Mouse (Mus musculus) lung, postnatal 4 days (tissue): ENCODE data around the gene Hsdl2.
"Not testable (repeated sequence)": the region's sequence is repeated elsewhere in the genome, so short reads cannot be mapped to it uniquely, and the experiment has no call there.

Experiments used
- DNase-seq, 2 experiments: peaks; one replicate each; pipeline ENCODE4 v3.0.0; 2021

Hsdl2 gene

DNA sequence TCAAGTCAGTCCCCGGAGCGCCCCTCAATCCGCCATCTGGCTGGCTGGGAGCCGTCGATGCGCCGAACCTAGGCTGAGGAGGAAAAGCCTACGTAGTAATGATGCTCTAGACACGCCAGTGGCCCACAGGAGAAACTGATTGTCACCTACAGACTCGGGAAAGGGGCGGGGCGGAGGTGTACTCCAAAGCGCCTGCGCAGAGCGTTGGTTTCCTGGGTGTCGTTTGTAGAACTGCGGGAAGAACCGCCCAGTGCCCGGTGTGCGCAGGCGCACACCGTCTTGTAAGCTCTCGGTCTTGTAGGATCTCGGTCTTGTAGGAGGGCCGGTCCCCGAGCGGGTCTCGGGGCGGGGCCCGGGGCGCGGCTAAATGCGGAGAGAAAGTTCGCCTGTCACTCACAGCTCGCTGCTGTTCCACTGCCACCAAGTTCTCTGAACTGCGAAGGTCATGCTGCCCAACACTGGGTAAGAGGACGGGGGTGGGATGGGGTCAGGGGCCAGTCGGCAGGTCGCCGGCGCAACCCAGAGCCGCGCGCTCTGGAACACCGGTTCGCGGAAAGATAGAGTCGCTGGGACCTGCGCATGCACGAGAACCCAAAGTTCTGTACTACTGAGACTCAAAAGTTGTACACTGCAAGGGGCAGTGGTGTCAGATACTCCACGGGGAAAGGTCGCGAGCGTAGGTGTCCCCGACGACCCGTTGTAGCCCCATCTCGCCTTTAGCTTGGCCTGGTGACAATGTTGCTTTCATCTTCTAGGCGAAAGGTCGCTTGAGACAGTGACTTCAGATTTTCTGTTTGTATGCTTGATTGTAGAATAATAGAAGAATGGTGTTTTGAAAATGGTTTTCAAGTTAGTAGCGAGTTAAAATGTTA, at the start of gene Hsdl2:
Hsdl2 (plus strand) TSS at position 250 of the 872 bp plus-strand sequence.
- peak; percentile 98 to 99 for DNase-seq

DNA sequence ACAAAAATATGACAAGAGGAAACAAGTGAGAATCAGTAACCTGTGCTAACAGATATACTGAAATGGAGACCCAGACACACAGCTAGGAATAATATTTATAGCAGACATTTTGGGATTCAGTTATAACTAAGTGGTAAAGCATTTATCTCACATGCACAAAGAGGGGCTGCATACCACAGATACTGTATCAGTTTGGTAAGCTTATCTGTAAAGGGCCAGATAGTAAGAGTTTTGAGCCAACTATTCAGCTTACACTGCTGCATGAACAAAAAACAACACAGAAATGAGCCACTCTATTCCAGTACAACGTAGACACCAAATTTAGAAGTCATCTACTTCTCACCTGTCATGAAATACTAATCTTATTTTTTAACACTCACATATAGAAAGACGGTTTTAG, 48.1 kb upstream of the Hsdl2 start:
- DNase-seq, result no peak

DNA sequence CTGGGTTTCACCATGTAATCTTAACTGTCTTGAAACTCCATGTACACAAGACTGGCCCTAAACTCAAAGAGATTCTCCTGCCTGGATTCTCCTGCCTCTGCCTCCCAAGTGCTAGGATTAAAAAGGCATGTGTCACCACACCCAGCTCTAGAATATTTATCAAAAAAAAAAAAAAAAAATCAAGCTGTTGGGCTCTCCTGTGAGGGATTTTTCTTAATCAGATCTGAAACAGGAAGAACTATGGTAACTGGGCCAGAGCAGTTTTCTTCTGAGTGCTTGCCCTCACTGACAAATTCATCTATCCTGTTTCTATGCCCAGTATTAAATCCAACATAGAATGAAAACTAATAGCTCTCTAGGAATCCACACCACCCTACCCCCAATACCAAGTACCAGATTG, 45.7 kb upstream of the Hsdl2 start:
- DNase-seq, result no peak

DNA sequence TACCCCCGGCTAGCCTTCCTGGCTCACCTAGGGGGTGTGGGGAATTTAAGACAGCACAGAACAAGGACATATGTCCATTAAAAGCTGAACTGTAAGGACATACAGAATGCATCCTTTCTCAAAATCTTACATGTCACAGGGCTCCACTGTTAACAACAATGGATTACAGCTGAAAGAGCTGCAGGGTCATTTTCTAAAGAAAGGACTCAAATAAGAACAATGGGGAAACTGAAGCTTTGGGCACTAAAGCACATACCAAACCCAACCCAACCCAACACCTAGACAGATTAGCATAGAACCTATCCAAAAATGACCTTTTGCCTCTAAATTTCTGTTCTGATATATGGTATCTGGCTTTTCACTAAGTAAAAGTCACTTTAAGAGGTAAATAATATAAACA, 45.1 kb upstream of the Hsdl2 start:
- no peak for DNase-seq

DNA sequence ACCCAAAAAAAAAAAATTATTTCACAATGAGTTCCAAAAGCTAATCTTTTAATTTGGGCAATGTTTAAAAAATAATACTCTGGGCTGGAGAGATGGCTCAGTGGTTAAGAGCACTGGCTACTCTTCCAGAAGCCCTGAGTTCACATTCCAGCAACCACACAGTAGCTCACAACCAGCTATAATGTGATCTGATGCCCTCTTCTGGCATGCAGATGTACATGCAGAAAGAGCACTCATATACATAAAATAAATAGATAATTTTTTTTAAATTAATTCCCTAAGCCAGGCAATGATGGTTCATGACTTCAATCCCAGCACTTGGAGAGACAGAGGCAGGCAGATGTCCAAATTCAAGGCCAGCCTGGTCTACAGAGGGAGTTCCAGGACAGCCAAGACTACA, 38.4 kb upstream of the Hsdl2 start:
- DNase-seq, result no peak

DNA sequence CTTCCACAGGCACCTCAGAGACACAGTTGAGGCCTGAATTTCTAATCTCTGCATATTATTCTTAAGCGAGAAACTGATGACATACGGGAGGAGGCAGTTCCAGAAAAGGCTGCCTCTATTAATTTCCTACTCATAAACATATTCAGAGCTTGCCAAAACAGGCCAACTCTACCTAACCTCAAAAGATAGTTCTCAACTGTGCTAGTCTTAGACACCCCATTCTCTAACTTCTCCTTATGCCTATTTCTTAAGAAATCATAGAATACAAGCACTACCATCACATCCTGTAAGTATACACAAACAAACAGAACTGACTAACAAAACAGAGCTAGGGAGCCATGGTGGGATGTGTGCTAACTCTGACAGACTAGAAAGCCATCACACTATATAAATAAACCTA, 36.7 kb upstream of the Hsdl2 start:
- no peak for DNase-seq

DNA sequence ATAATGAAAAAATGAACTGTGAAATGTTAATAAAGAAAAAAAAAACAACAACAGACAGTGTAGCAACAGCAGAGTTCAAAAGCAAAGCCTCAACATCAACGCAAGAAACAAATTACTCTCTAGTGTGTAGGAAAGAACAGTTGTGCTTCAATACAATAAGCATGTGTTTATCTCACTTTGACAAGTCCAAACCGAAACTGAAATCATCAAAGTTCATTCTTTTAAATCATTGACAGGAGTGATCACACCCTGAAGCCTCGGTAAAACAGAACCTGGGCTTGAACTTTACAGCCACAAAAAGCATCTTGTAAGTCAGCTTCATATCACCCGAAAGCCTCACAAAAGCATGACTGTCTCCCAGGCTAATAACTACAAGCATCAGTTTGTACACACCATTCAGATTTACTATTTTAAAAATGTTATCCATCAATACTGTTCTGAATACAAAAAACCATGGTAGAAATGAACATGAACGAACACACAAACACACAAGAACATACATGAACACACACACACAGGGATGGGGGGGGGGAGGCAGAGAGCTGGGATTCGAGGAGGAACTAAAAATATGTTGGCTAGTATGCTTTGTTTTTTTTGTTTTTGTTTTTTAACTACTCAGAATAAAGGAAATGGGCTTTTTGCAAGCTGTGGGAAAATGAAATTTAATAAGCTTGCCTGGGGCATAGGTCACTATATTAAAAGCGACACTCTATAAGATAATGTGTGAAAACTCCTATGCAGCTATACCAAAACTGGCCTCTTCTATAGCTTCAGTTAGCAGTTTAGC, 34.9 kb upstream of the Hsdl2 start:
- DNase-seq, result no peak

DNA sequence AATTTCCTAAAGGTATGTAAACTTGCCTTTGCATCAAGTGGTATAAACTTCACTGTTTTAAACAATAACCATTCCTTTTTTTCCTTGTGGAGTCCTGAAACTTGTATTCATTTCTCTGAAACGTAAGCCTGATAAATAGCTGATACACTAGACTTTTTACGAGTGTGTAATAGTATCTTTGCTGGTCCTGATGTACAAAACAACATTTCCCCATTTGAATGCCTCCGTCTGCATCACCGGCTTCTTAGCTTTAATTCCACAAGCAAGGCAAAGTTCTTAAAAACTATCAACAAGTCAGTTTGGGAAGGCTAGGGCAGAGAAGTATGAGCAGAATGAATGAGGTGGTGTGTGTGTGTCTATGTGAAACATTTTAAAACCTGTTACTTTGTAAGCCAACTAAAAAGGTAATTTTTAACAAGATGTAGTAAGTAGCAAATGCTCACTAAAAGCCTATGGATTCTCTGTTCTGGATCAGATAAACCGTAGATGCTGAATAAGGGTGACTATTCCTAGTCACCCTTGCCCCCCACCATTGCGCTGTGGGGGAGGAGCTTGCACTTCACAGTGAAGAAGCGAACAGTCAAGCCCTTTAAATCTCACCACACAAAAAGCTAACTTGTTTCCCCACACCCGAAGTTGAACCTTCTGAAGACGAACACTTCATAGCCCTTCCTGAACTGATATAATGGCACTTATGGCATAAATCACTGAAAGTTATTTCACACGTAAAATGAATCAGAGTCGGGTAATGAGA, 34.0 kb upstream of the Hsdl2 start:
- DNase-seq, result peak in 1 of 2 experiments; percentile 23

DNA sequence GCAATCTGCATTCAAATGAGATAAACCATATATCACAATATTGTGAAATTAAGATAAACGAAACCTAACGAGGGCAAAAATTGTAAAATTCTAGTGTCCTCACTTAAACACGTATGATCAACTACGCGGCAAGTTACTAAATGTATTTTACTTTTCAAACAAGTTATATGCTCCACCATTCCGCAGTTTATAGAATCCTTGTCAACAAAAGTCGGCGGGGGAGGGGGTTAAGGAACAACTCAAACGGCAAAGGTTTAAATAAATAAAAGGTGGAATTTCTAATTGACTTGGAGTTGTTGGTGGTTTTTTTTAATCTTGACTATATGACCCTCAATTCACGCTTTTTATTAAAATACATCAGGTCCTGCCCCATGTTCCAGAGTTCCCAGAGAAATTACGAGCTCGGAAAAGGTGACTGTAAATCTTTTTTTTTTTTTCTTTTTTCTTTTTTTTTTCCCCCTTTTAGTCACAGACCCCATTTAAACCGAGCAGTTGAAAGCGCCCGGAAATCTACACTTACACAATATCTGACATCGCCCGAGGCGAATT, 33.3 kb upstream of the Hsdl2 start:
- DNase-seq, result no peak

DNA sequence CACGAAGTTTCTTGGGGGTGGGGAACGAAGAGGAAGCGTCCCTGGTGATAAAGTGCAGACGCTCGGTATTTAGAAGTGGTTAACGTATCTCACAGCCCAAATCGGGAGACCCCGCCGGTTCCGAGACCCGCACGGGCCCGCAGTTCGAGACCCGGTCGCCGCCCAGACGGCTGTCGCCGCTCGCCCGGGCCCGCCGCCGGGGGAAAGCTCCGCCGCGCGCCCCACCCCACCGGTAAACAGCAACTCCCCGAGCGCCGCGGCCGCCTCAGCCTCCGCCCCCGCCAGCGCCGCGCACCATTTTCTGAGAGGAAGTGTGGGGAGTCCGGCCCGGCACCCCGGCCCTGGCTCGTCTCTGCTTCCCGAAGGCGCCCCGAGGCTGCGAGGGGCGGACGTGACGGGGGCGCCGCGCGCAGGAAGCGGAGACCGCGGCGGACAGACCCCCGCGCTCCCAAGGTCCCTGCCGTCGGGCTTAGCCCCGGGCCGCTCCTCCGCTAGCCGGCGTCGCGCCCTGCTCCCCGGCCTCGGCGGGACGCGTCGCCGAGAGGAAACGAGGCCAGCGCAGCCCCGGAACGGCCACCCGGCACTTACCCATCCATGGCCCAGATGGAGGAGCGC, 32.7 kb upstream of the Hsdl2 start:
- peak; percentile 85 to 88 for DNase-seq

DNA sequence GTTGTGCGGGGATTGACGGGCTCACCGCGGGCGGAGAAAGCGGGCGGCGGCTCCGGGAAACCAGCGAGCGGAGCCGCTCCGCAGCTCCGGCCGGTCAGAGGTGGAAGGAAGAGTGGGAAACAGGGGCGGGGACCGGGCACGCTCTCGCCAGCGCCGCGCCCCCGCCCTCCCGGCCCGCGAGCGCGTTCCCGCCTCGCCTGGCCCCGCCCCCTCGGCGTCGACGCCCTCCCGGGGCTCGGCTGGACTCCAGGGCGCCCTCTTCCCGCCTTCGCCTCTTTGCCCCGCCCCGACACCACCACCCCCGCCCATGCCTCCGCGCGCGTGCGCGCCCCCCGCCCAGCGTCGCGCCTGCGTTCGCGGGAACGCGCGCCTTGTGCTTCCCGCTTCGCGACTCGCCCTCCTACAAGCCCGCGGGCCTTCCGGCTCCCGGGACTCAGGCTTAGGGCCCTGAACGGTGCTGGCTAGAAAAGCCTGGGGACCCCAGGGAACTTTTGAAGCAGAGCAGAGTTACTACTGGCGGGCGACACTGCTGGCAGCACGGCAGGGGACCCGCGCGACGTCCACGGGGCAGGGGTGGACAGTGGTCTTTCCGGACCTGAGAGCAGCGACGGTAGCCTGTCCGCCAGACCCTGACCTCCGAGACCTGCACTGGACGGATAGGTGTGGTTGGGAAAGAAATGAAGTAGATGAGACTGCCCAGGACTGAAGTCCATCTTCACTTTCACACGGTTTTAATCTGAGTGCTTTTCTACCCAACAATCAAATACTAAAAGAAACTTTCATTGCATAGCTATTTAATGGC, 32.0 kb upstream of the Hsdl2 start, which contains the start of gene Ptbp3:
Ptbp3 (minus strand) TSS at position 190 of the 802 bp plus-strand sequence.
- DNase-seq, result peak; percentile 96 to 97

DNA sequence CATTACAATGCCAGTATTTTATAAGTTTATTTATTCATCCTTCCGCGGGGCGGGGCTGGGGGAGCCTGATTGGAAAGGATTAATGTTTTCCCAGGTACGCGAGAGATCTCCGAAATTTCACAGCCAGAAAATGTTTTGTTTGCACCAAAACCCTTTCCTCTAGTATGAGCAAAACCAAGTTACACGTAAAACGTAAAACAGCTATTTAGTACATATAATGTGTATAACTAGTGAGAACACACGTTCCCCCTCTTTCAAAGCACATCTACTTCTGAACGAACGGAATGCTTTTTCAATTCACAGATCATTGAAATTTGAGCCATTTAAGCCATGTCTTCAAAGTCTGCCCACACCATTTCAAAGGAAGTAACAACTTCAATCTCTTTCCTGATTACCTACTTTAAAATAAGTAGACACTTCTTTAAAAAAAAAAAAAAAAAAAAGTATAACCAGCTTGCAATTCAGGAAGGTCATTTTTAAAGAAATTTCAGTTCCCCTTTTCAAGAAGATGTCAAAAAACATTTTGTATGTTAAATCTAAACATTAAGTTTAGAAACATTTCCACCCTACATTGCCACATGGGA, 31.3 kb upstream of the Hsdl2 start:
- no peak for DNase-seq

DNA sequence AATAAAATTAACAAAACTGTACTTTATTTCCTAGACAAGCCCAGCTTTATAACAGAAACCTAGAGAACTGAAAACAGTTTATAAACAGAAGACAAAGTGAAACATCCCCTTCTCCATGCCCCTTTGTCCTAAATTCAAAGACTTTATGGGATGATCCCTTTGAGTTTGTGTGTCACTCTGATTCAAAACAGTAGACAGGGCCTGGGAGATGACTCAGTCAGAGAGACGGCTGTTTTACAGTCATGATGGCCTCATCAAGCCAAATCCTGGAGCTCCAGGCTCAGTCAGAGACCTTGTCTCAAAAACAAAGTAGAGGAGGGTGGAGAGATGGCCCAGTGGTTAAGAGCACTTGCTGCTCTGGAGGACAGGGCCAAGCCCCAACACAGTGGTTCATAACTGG, 29.5 kb upstream of the Hsdl2 start:
- no peak for DNase-seq

DNA sequence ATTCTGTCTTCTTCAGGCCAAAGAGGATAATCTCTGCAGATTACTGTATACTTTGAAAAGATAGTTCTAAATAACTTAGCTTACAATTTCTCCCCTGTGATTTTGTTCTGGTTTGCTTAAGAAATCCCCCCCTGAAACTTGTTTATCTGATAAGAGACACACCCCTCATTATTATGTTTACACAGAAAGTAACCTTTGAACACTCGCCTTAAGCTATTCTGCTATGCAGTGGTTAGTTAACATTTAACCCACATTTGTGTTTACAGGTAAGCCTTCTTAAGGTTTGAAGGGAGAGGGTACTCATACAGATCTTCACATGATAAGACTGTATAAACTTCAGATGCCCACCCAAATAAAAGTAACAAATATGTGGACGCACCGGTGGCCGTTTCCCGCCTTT, 28.5 kb upstream of the Hsdl2 start:
- DNase-seq, result no peak

DNA sequence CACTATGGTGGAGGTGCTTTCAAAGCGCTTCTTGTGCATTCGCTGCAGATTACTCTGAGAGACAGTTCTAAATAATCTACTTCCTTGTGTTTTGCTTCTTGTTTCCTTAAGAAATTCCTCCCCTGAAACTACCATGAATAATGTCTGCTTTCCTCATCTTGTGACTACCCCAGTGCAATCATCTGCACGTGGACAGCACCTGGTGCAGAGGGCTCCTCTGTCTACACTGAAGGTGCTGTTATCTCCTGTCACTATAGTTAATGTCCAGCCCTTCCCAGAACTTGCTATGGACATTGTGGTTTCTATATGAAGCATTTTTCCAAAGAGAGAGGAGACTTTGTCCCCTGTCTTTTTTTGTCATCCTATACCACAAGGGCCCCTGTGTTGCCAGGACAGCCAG, 27.8 kb upstream of the Hsdl2 start:
- no peak for DNase-seq

DNA sequence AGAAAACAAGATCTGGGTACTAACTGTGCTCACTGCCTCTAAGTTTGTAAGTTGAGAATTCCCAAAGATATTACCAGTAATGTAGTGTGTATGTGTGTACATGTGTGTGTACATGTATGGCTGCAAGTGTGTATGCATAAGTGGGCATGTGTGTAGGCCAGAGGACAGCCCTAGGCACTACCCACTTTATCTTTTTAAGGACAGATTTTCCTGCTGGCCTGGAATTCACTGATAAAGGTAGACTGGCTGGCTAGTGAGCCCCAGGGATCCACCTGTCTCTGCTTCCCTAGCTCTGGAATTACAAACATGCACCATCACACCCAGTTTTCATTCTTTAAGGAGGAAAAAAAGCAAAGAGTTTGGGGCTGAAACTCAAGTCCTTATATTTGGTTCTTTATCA, 26.2 kb upstream of the Hsdl2 start:
- no peak for DNase-seq

DNA sequence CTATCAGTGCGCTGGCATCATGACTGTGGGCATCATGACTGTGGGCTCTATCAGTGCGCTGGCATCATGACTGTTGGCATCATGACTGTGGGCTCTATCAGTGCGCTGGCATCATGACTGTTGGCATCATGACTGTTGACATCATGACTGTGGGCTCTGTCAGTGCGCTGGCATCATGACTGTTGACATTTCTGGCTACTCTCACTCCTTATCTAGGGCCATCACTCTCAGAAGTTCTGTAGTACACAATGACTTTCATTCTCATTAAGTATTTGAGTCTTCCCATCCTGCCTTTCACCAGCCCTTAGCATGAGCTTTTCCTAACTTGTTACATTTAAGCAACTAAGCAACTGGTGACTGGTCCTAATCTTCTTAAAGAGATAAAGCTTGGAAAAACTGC, 24.0 kb upstream of the Hsdl2 start:
- DNase-seq, result not testable (repeated sequence)

DNA sequence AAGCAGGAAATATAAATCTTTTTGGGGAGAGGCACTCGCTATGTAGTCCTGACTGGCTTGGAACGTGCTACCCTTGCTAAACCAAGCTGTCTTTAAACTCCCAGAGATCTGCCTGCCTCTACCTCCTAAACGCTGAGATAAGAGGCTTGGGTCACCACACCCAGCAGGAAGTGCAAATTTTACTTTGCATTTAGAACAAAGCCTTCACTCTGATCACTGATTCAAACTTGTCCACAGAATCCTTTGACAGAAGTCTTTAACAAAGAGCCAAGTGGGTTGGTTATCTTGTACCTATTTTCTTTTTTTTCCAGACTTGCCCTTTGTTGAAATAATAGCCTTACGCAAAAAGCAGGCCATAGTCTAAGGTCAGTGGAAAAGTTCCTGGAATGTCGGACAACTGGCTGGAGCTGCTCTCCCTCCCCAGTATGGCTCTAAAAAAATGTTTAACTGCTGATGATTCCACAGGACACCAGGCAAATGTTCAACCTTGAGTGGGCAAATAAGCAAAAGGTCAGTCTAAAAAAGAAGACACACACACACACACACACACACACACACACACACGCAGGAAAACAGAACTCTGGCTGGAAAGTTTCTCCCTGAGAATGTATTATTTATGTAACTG, 23.2 kb upstream of the Hsdl2 start:
- DNase-seq, result no peak

DNA sequence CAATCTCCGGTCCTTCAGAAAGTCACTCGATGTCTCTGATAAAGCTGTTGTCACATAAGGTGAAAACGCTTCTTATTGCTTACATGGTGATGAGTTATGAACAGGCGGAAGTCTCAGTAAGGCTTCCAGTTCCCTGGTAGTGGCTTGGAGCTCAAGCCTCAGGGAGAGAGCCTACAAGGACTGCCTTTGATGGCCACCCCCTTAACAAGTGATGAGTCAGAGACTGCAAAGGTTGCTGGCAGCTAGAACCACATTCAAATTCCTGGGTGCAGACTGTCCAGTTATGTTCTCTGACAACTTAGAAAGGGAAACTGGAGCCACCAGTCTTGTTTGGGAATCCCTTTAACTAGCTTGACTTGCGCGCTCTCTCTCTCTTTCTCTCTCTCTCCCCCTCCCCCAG, 21.2 kb upstream of the Hsdl2 start:
- DNase-seq, result no peak

DNA sequence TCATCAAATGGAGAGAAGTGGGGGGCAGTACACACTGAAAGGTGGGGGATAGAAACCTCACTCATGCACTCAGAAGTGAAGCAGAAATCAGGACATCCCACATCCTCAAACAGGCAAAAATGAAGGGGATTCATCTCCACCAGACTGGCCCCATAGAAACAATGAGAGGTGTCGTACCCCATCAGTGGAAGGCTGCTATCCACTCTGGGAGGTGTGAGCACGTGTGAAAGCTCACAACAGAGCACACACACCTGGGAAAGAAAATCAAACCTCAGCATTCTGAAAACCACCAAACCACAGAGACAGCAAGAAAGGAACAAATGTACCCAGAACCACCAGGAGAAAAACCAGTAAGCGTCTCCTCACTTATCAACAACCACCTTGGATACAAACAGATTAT, 17.2 kb upstream of the Hsdl2 start:
- DNase-seq, result no peak
